Mouse (Mus musculus): Measurements from ENCODE around the gene Dnah17. TPM values are rescaled to one million over a fixed set of nuclear protein-coding genes. Genes with fewer than 3 reads are reported as not detected.
A peak's percentile ranks its signal among the peaks of the same experiment; 100 is the strongest.

Dnah17 gene
- polyA plus RNA-seq, 1 experiment, result 0.21 TPM

GRCm38 (mm10) chr11:117982426-117982825, 148.0 kb downstream of the Dnah17 start:
- Histone ChIP-seq H3K4me1 (ENCODE audit: control insufficient read depth, insufficient read depth, insufficient read length) (no peaks in the 10 kb centered on the region), H3K27ac (ENCODE audit: insufficient read depth, low read length) (no peak overlapping the region; the same call in 1 of the 2 replicates), H3K36me3 (ENCODE audit: control insufficient read depth, insufficient read depth, low read length) (no peaks in the 10 kb centered on the region), H3K27me3 (ENCODE audit: control insufficient read depth, insufficient read depth, low read length) (no peaks in the 10 kb centered on the region), H3K4me3 (ENCODE audit: extremely low read depth, insufficient read depth, insufficient read length) (no peak overlapping the region)
- 91% methylated on average over 5 of the region's 5 CpGs for WGBS
- no peak for DNase-seq (ENCODE audit: low read depth in 1 of 2, low spot score in 2 of 2)
- TF ChIP-seq POLR2A (IDR thresholded peaks at IDR 0.05; ENCODE audit: low read depth, low read length) (no peak), CTCF (IDR thresholded peaks at IDR 0.05; ENCODE audit: extremely low read depth, insufficient read depth, insufficient read length, insufficient replicate concordance) (no peak)

GRCm38 (mm10) chr11:117979388-117979787, 151.0 kb downstream of the Dnah17 start:
- no peak overlapping the region for H3K27ac ChIP-seq (ENCODE audit: insufficient read depth, low read length)
- no peak for DNase-seq (ENCODE audit: low read depth in 1 of 2, low spot score in 2 of 2)
- H3K4me3 ChIP-seq (ENCODE audit: extremely low read depth, insufficient read depth, insufficient read length), result no peak overlapping the region
- 35% methylated on average over 7 of the region's 7 CpGs for WGBS
- H3K27me3 ChIP-seq (ENCODE audit: control insufficient read depth, insufficient read depth, low read length), result no peaks in the 10 kb centered on the region
- no peaks in the 10 kb centered on the region for H3K36me3 ChIP-seq (ENCODE audit: control insufficient read depth, insufficient read depth, low read length)
- H3K4me1 ChIP-seq (ENCODE audit: control insufficient read depth, insufficient read depth, insufficient read length), result peaks cover 16% of the 10 kb centered on the region
- TF ChIP-seq CTCF (IDR thresholded peaks at IDR 0.05; ENCODE audit: extremely low read depth, insufficient read depth, insufficient read length, insufficient replicate concordance) (no peak), POLR2A (IDR thresholded peaks at IDR 0.05; ENCODE audit: low read depth, low read length) (no peak)

GRCm38 (mm10) chr11:117977694-117978360, 152.6 kb downstream of the Dnah17 start:
- TF ChIP-seq CTCF (IDR thresholded peaks at IDR 0.05; ENCODE audit: extremely low read depth, insufficient read depth, insufficient read length, insufficient replicate concordance) (no peak), POLR2A (IDR thresholded peaks at IDR 0.05; ENCODE audit: low read depth, low read length) (no peak)
- no peak for DNase-seq (ENCODE audit: low read depth in 1 of 2, low spot score in 2 of 2)
- H3K4me3 ChIP-seq (ENCODE audit: extremely low read depth, insufficient read depth, insufficient read length), result no peak overlapping the region
- 72% methylated on average over 4 of the region's 5 CpGs for WGBS
- peaks cover 16% of the 10 kb centered on the region for H3K4me1 ChIP-seq (ENCODE audit: control insufficient read depth, insufficient read depth, insufficient read length)
- no peak overlapping the region for H3K27ac ChIP-seq (ENCODE audit: insufficient read depth, low read length)
- H3K36me3 ChIP-seq (ENCODE audit: control insufficient read depth, insufficient read depth, low read length), result no peaks in the 10 kb centered on the region
- H3K27me3 ChIP-seq (ENCODE audit: control insufficient read depth, insufficient read depth, low read length), result no peaks in the 10 kb centered on the region

GRCm38 (mm10) chr11:117976081-117976582, 154.3 kb downstream of the Dnah17 start:
- Histone ChIP-seq H3K27ac (ENCODE audit: insufficient read depth, low read length) (no peak overlapping the region), H3K27me3 (ENCODE audit: control insufficient read depth, insufficient read depth, low read length) (no peaks in the 10 kb centered on the region), H3K4me3 (ENCODE audit: extremely low read depth, insufficient read depth, insufficient read length) (no peak overlapping the region), H3K4me1 (ENCODE audit: control insufficient read depth, insufficient read depth, insufficient read length) (peaks cover 16% of the 10 kb centered on the region), H3K36me3 (ENCODE audit: control insufficient read depth, insufficient read depth, low read length) (no peaks in the 10 kb centered on the region)
- WGBS, result 7% methylated on average over 8 of the region's 8 CpGs
- DNase-seq (ENCODE audit: low read depth in 1 of 2, low spot score in 2 of 2), result peak in 1 of 2 experiments; percentile 55
- TF ChIP-seq CTCF (IDR thresholded peaks at IDR 0.05; ENCODE audit: extremely low read depth, insufficient read depth, insufficient read length, insufficient replicate concordance) (no peak), POLR2A (IDR thresholded peaks at IDR 0.05; ENCODE audit: low read depth, low read length) (no peak)

GRCm38 (mm10) chr11:117975211-117975967, 155.0 kb downstream of the Dnah17 start:
- H3K4me1 ChIP-seq (ENCODE audit: control insufficient read depth, insufficient read depth, insufficient read length), result peaks cover 16% of the 10 kb centered on the region
- TF ChIP-seq CTCF (IDR thresholded peaks at IDR 0.05; ENCODE audit: extremely low read depth, insufficient read depth, insufficient read length, insufficient replicate concordance) (no peak), POLR2A (IDR thresholded peaks at IDR 0.05; ENCODE audit: low read depth, low read length) (no peak)
- no peaks in the 10 kb centered on the region for H3K27me3 ChIP-seq (ENCODE audit: control insufficient read depth, insufficient read depth, low read length)

GRCm38 (mm10) chr11:117974327-117975125, 155.9 kb downstream of the Dnah17 start:
- Histone ChIP-seq H3K27ac (ENCODE audit: insufficient read depth, low read length) (no peak overlapping the region; the same call in 1 of the 2 replicates), H3K27me3 (ENCODE audit: control insufficient read depth, insufficient read depth, low read length) (no peaks in the 10 kb centered on the region), H3K4me3 (ENCODE audit: extremely low read depth, insufficient read depth, insufficient read length) (no peak overlapping the region), H3K4me1 (ENCODE audit: control insufficient read depth, insufficient read depth, insufficient read length) (peaks cover 18% of the 10 kb centered on the region), H3K36me3 (ENCODE audit: control insufficient read depth, insufficient read depth, low read length) (no peaks in the 10 kb centered on the region)
- no peak for DNase-seq (ENCODE audit: low read depth in 1 of 2, low spot score in 2 of 2)
- WGBS, result 28% methylated on average over 14 of the region's 14 CpGs
- TF ChIP-seq CTCF (IDR thresholded peaks at IDR 0.05; ENCODE audit: extremely low read depth, insufficient read depth, insufficient read length, insufficient replicate concordance) (no peak), POLR2A (IDR thresholded peaks at IDR 0.05; ENCODE audit: low read depth, low read length) (no peak)

More at GRCm38 (mm10) chr11:117975211-117975967, 155.0 kb downstream of the Dnah17 start:
- 68% methylated on average over 18 of the region's 18 CpGs for WGBS
- no peak for DNase-seq (ENCODE audit: low read depth in 1 of 2, low spot score in 2 of 2)
- H3K4me3 ChIP-seq (ENCODE audit: extremely low read depth, insufficient read depth, insufficient read length), result no peak overlapping the region
- H3K27ac ChIP-seq (ENCODE audit: insufficient read depth, low read length), result no peak overlapping the region
- no peaks in the 10 kb centered on the region for H3K36me3 ChIP-seq (ENCODE audit: control insufficient read depth, insufficient read depth, low read length)
